Mouse (Mus musculus) kidney, adult 2 months (tissue): Measurements from ENCODE around the gene Ccser1.

Experiments used
- CTCF ChIP-seq: fragments of 200-500 bp; conservative IDR thresholded peaks from 2 replicates; pipeline ENCODE4 v1.5.1; 2011; ENCODE audit warnings: low read depth, mild to moderate bottlenecking, control low read depth, low read length, moderate library complexity, mixed read lengths; ENCODE audit not compliant: insufficient read depth, insufficient read length
- POLR2A ChIP-seq: fragments of 200-500 bp; IDR thresholded peaks from one replicate; pipeline ENCODE4 v1.6.1; 2011; ENCODE audit warnings: low read depth, low read length, control low read depth

DNA sequence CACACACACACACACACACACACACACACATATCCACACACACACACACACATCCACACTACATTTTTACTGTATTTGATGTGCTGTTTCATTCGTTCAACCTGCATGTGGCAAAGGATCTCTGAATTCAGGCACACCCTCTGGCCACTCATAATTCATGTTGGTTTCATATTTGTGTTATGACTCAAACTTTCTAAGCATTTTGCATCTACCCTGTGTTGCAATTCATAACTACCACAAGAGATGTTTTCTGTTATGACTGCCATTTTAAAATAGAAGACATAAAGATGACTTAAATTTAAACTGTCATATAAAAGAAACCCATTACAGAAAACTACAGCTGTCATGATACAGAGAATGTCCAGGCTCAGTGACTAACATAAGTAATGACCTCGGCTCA, 26.5 kb downstream of the Ccser1 start:
- TF ChIP-seq CTCF, result no peak
- TF ChIP-seq POLR2A, result no peak
